Mouse (Mus musculus) G1E (cell line): ENCODE measurements around the gene Ptgir. TPM values are rescaled to one million over a fixed set of nuclear protein-coding genes. Genes with fewer than 3 reads are reported as not detected.
A peak's percentile ranks its signal among the peaks of the same experiment; 100 is the strongest.

ENCODE experiments used
- ATAC-seq: 2 replicates; pipeline ENCODE4 v1.8.0; 2016; ENCODE audit warnings: mild to moderate bottlenecking; ENCODE audit not compliant: insufficient number of reproducible peaks, poor library complexity, low FRiP score, severe bottlenecking; ENCODE audit errors: extremely low read depth
- DNase-seq: peaks from one replicate; pipeline ENCODE4 v3.0.0; 2012; ENCODE audit warnings: low spot score
- H3K27me3 ChIP-seq: 2 replicates; pipeline ENCODE4 v1.6.1; 2012; ENCODE audit warnings: mild to moderate bottlenecking, low read length, inconsistent platforms; ENCODE audit not compliant: insufficient read depth
- H3K36me3 ChIP-seq: replicated peaks from 2 replicates; pipeline ENCODE3; 2012; ENCODE audit warnings: mild to moderate bottlenecking, inconsistent platforms
- H3K4me1 ChIP-seq: 2 replicates; pipeline ENCODE4 v1.6.1; 2012; ENCODE audit warnings: low read depth, low read length, inconsistent platforms, mixed read lengths; ENCODE audit not compliant: insufficient read depth
- H3K4me3 ChIP-seq: 2 replicates; pipeline ENCODE4 v1.5.1; 2012; ENCODE audit warnings: low read depth, mild to moderate bottlenecking, inconsistent platforms, low read length, moderate library complexity, mixed read lengths
- H3K9me3 ChIP-seq: replicated peaks from 2 replicates; pipeline ENCODE4 v1.6.1; 2012; ENCODE audit warnings: inconsistent platforms
- CTCF ChIP-seq: IDR thresholded peaks from 2 replicates; pipeline ENCODE4 v1.5.1; 2012; ENCODE audit warnings: low read depth, low read length, inconsistent platforms, mixed read lengths
- GATA1 ChIP-seq: IDR thresholded peaks from 2 replicates; pipeline ENCODE4 v1.6.1; 2012; ENCODE audit warnings: borderline replicate concordance, low read length, inconsistent platforms, mixed read lengths
- GATA2 ChIP-seq: IDR thresholded peaks from 2 replicates; pipeline ENCODE4 v1.6.1; 2012; ENCODE audit warnings: low read depth, low read length, inconsistent platforms, borderline replicate concordance
- POLR2AphosphoS5 ChIP-seq: IDR thresholded peaks from 2 replicates; pipeline ENCODE4 v1.6.1; 2012; ENCODE audit warnings: low read depth, low read length, inconsistent platforms; ENCODE audit not compliant: insufficient replicate concordance
- TAL1 ChIP-seq: conservative IDR thresholded peaks from 2 replicates; pipeline ENCODE4 v1.6.1; 2012; ENCODE audit warnings: low read depth, low read length, inconsistent platforms, mixed read lengths
- polyA plus RNA-seq: library from polyadenylated mRNA; stranded (reverse); fragments of >175 nt; gene quantifications from 2 replicates; pipeline ENCODE4 v1.2.3, GENCODE M21; 2012
- total RNA-seq, 2 experiments: library from RNA; stranded (forward) in 1 of 2; stranded (reverse) in 1 of 2; fragments of 200-1000 nt in 1 of 2; fragments of >200 nt in 1 of 2; fragmentation: Nextera tagmentation in 1 of 2; gene quantifications; 2 replicates each; pipeline ENCODE4 v1.2.3; 2014 to 2017

Ptgir gene
- total and polyA plus RNA-seq, 3 experiments: 0.05 to 3.5 TPM; not detected in 1

DNA sequence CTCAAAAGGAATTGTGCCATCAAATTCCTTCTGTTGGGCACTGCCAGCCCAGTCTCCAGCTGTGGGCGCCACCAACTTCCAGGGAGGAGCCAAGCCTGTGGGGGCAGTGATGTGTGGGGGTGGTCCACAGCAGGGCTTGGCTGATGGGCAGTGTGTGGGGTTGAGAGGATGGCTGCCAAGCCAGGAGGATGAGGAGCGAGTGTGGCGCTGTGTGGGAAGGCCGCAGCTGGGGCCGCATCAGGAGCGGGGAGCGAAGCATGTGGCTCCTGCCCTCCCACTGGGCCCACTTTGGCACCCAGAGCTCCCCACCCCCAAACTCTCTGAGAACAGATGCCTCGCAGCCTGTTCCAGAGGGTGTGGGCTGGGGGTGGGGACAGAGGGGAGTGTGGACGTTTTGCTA, 11.7 kb downstream of the Ptgir start:
- TF ChIP-seq GATA2: no peak
- no peak for TF ChIP-seq POLR2AphosphoS5
- no peak for TF ChIP-seq CTCF
- no peak for TF ChIP-seq TAL1
- TF ChIP-seq GATA1: no peak
- H3K4me1 ChIP-seq: peaks cover 72% of the 10 kb centered on the region
- no peak overlapping the region for H3K4me3 ChIP-seq
- H3K9me3 ChIP-seq: no peaks in the 10 kb centered on the region
- no peak for ATAC-seq
- H3K36me3 ChIP-seq: peaks cover 95% of the 10 kb centered on the region
- no peak for DNase-seq
- H3K27me3 ChIP-seq: no peaks in the 10 kb centered on the region

DNA sequence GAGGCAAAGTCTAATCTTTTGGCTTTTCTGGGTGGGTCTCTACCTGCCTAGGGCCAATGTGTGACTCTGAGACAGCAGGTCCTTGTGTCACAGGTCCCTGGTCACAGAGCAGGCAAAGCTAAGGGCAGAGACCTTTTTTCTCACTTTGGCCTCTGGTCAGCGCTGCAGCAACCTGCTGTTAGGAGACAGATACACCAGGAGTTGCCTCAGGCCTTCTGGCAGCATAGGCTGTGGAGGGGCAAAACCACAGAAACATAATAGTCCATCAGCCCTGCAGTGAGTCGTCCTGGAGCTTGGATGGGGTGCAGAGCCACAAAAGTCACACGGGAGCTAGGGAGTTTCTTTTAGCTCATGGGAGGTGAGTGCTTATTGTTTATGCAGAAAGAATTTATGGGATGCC, 12.4 kb downstream of the Ptgir start:
- TF ChIP-seq CTCF (no peak), POLR2AphosphoS5 (no peak), TAL1 (no peak), GATA1 (no peak)
- Histone ChIP-seq H3K36me3 (peaks cover 88% of the 10 kb centered on the region), H3K9me3 (no peaks in the 10 kb centered on the region), H3K4me3 (no peak overlapping the region), H3K4me1 (peaks cover 70% of the 10 kb centered on the region), H3K27me3 (no peaks in the 10 kb centered on the region)
- ATAC-seq (no peak), DNase-seq (no peak)

DNA sequence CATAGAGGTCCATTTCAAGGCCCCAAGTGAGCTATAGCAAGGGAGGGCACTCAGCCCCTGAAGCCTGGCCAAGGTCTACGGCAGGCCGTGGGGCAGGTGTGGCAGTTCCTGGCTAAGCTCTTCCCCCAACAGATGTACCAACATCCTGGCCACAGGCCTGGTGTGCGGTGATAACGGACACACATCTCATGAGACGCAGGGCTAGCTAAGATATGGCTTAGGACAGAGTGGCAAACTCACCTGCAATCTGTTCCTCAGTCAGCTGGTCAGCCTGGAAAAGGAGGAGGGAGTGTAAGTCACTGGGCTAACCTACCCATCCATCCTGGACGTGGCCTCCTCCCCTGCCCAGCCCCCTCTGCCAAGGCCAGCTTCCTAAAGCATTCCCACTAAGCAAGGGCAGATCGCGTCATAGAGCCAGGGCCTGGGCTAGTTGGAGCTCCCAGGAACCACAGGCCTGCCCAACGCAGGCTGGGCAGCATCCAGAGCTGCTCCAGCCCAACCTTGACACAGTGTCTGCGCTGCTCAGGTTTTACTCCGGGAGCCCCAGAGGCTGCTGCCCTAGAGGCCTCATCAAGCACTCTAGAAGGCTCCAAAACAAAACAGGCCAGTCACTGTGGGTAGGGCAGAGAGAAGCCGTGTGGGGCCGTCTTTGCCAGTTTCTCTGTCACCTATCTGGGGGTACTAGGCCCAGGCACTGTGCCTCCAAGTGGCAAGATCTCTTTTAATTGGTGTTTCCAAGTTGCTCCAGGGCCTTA, 13.3 kb downstream of the Ptgir start:
- no peak for TF ChIP-seq GATA1
- TF ChIP-seq TAL1: 0 out of 2 replicates have a peak, but pooled peaks have one; percentile 38
- TF ChIP-seq POLR2AphosphoS5: no peak
- Histone ChIP-seq H3K4me1 (peaks cover 62% of the 10 kb centered on the region), H3K4me3 (peak overlapping the region; percentile 28; the same call in 1 of the 2 replicates), H3K36me3 (peaks cover 79% of the 10 kb centered on the region), H3K27me3 (no peaks in the 10 kb centered on the region), H3K9me3 (no peaks in the 10 kb centered on the region)
- ATAC-seq (no peak), DNase-seq (no peak)

DNA sequence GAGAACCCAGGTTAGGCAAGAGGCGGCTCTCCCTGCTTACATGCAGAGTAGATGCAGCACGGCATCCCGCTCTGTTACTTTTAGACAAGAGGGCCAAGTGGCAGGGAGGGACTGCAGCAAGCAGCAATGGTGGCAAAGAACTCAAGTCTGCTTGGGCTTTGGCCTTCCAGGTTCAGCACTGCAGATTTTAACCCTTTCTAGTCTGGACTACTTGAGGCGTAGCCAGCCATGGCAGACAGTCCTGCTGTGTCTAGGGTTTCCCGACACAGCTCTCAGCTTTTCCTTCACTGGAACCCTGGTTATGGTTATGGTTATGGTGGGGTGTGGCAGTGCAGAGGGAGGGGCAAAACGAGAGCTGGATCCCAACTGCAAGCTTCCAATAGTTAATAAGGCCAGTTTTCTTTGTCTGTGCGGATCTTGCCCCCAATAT, 13.9 kb downstream of the Ptgir start:
- ATAC-seq (no peak), DNase-seq (no peak)
- H3K9me3 ChIP-seq: no peaks in the 10 kb centered on the region
- peaks cover 73% of the 10 kb centered on the region for H3K36me3 ChIP-seq
- peaks cover 63% of the 10 kb centered on the region for H3K4me1 ChIP-seq
- no peaks in the 10 kb centered on the region for H3K27me3 ChIP-seq
- H3K4me3 ChIP-seq: peak overlapping the region; percentile 28; the same call in 1 of the 2 replicates
- TF ChIP-seq TAL1 (no peak), GATA2 (no peak), CTCF (no peak), POLR2AphosphoS5 (no peak)

DNA sequence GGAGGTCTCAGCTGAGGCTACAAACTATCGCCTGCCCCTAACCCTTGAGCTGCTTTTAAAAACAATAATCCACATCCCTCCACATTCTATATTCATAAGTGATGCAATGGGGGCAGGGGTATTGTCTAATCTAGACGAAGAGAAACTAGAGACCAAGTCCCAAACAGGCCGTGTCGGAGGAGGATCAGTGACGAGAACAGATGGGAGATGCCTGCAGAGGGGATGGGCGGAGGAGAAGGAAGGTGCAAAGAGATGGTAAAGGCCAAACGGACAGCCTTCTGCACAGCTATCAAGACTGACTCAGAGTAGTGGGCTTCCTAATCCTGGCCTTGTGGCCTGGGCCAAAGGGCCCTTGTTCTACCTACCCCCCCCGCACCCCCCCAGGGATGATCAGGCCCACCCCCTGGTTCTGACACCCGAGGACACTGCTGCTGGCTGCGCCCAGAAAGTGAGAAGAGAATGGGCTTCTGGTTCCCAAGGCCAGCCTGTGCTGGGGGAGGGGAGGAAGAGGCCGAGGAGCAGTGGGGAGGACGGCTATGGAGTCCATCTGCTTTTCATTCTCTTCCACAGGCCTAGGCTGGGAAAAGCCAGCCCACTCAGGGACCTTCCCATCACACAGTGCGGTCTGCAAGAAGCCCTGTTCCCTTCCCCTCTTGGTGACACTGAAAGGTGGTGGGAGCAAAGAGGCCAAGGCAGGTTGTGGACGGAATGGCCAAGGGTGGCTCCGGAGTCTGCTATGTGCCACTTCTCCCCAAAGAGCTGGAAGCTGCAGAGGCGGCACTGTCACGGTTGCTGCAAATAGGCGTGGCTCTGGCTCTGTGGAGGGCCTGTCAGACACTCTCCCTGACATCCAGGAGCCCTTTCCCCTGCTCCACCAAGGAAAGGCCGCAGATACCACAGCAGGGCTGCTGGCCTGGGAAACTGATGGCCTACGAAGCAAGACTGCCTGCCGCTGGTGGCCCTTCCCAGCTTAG, 14.8 kb downstream of the Ptgir start:
- ATAC-seq: no peak
- DNase-seq: no peak
- H3K9me3 ChIP-seq: no peaks in the 10 kb centered on the region
- H3K36me3 ChIP-seq: peaks cover 64% of the 10 kb centered on the region
- peak overlapping the region; percentile 86 for H3K4me3 ChIP-seq
- peaks cover 55% of the 10 kb centered on the region for H3K4me1 ChIP-seq
- no peaks in the 10 kb centered on the region for H3K27me3 ChIP-seq
- no peak for TF ChIP-seq GATA1
- TF ChIP-seq TAL1: no peak
- no peak for TF ChIP-seq POLR2AphosphoS5

DNA sequence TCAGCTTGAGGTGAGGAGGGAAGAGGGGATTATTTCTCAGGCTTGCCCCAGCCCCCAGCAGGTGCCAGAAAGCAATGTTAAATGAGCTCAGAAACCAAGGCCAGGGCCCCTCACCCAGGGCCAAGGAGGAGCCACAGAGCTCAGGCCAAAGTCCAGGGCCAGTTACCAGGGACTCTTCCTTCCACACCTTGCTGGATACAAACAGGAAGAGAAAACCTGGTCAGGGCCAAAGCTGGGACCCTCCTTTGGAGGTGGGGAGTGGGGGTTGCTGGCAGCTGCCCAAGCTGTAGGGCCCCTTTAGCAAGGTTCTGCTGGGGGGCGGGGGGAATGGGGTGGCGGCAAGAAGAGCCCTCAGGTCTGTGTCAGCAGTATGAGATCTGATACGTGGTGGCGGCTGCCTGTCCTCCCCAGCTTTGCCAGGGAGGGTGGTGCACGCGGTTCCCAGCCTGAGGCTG, 15.6 kb downstream of the Ptgir start:
- peak overlapping the region; percentile 86; the same call in 1 of the 2 replicates for H3K4me3 ChIP-seq
- peaks cover 54% of the 10 kb centered on the region for H3K4me1 ChIP-seq
- DNase-seq (peak; percentile 62), ATAC-seq (no peak)
- no peak for TF ChIP-seq GATA1
- TF ChIP-seq CTCF: no peak
- no peak for TF ChIP-seq GATA2
- no peak for TF ChIP-seq POLR2AphosphoS5
- TF ChIP-seq TAL1: no peak
- H3K36me3 ChIP-seq: peaks cover 56% of the 10 kb centered on the region
- no peaks in the 10 kb centered on the region for H3K9me3 ChIP-seq
- no peaks in the 10 kb centered on the region for H3K27me3 ChIP-seq
